Mouse (Mus musculus) urinary bladder, postnatal 14 days (tissue): ENCODE results near the gene Drosha.
"Not testable (repeated sequence)": the region's sequence is repeated elsewhere in the genome, so short reads cannot be mapped to it uniquely, and the experiment has no call there.

Source experiments
- DNase-seq: peaks from one replicate; pipeline ENCODE4 v3.0.0; 2021; ENCODE audit warnings: low spot score

Drosha gene

GRCm38 (mm10) chr15:12824197-12824952 is at the start of gene Drosha, which contains the start of gene 6030458C11Rik:
Gene Drosha (plus strand): TSS chr15:12824815.
Gene 6030458C11Rik (minus strand): TSS chr15:12824649.
- DNase-seq: peak; percentile 99

GRCm38 (mm10) chr15:12781296-12781695 is 43.3 kb upstream of the Drosha start:
- no peak for DNase-seq

- no peak for DNase-seq
Observed at GRCm38 (mm10) chr15:12781729-12782326, 42.8 kb upstream of the Drosha start.

GRCm38 (mm10) chr15:12788536-12788935 is 36.1 kb upstream of the Drosha start:
- DNase-seq: no peak

- no peak for DNase-seq
Observed at GRCm38 (mm10) chr15:12789406-12789867, 35.2 kb upstream of the Drosha start.

- no peak for DNase-seq
Observed at GRCm38 (mm10) chr15:12794311-12794710, 30.3 kb upstream of the Drosha start.

GRCm38 (mm10) chr15:12795457-12795894 is 29.1 kb upstream of the Drosha start:
- DNase-seq: peak; percentile 58

GRCm38 (mm10) chr15:12795909-12796470 is 28.6 kb upstream of the Drosha start:
- no peak for DNase-seq

GRCm38 (mm10) chr15:12798043-12798442 is 26.6 kb upstream of the Drosha start:
- no peak for DNase-seq

GRCm38 (mm10) chr15:12800405-12801141 is 24.0 kb upstream of the Drosha start:
- no peak for DNase-seq

GRCm38 (mm10) chr15:12801142-12801506 is 23.5 kb upstream of the Drosha start:
- not testable (repeated sequence) for DNase-seq

- DNase-seq: no peak
Observed at GRCm38 (mm10) chr15:12805071-12805470, 19.5 kb upstream of the Drosha start.

GRCm38 (mm10) chr15:12807088-12807487 is 17.5 kb upstream of the Drosha start:
- DNase-seq: no peak

GRCm38 (mm10) chr15:12809305-12809704 is 15.3 kb upstream of the Drosha start:
- no peak for DNase-seq

- DNase-seq: no peak
Observed at GRCm38 (mm10) chr15:12812646-12813045, 12.0 kb upstream of the Drosha start.

GRCm38 (mm10) chr15:12817592-12817991 is 7.0 kb upstream of the Drosha start:
- DNase-seq: no peak

- no peak for DNase-seq
Observed at GRCm38 (mm10) chr15:12822416-12823395, 1.9 kb upstream of the Drosha start.

- DNase-seq: no peak
Observed at GRCm38 (mm10) chr15:12823455-12824119, 1.0 kb upstream of the Drosha start.

- peak; percentile 30 for DNase-seq
Observed at GRCm38 (mm10) chr15:12824965-12825364, 350 bp downstream of the Drosha start.

GRCm38 (mm10) chr15:12825408-12825807 is 793 bp downstream of the Drosha start:
- DNase-seq: no peak

GRCm38 (mm10) chr15:12829878-12830277 is 5.3 kb downstream of the Drosha start:
- DNase-seq: no peak
